Mouse (Mus musculus) CH12.LX (cell line): ENCODE results near the gene Oasl1. TPM values are rescaled to one million over a fixed set of nuclear protein-coding genes. Genes with fewer than 3 reads are reported as not detected.

ENCODE experiments used
- DNase-seq: peaks from one replicate; pipeline ENCODE4 v3.0.0-alpha.2; 2013; ENCODE audit errors: extremely low read depth
- H3K27ac ChIP-seq: 2 replicates; pipeline ENCODE4 v1.5.1; 2012; ENCODE audit warnings: low read depth, mild to moderate bottlenecking, control low read depth, moderate library complexity; ENCODE audit not compliant: insufficient read depth
- H3K27me3 ChIP-seq: replicated peaks from 2 replicates; pipeline ENCODE3; 2012; ENCODE audit warnings: inconsistent platforms
- H3K36me3 ChIP-seq, 2 experiments: replicated peaks in 1 of 2; 2 replicates each; pipeline versions ENCODE3 to v1.6.1; 2012; ENCODE audit warnings: inconsistent platforms in 1 of 2, low read length in 1 of 2, mild to moderate bottlenecking in 1 of 2, mixed read lengths in 1 of 2, moderate library complexity in 1 of 2; ENCODE audit not compliant: control insufficient read depth in 1 of 2, insufficient read depth in 1 of 2
- H3K4me1 ChIP-seq, 2 experiments: 2 replicates each; pipeline ENCODE4 v1.6.1; 2012; ENCODE audit warnings: inconsistent platforms in 1 of 2, moderate library complexity in 1 of 2; ENCODE audit not compliant: insufficient read depth in 2 of 2, control insufficient read depth in 1 of 2
- H3K4me2 ChIP-seq: 2 replicates; pipeline ENCODE4 v1.6.1; 2012; ENCODE audit warnings: low read depth, mild to moderate bottlenecking, control low read depth; ENCODE audit not compliant: poor library complexity, insufficient read depth, severe bottlenecking
- H3K4me3 ChIP-seq, 3 experiments: fragments of 150-350 bp in 1 of 3; sonication (generic) in 1 of 3; replicated peaks in 1 of 3; 2 replicates each; pipeline versions ENCODE3 to v1.5.1; 2011 to 2012; ENCODE audit warnings: low read depth in 2 of 3, low read length in 2 of 3, mild to moderate bottlenecking in 2 of 3, moderate library complexity in 2 of 3, control low read depth in 1 of 3, improper control_type of control experiment in 1 of 3, inconsistent platforms in 1 of 3, mixed read lengths in 1 of 3; ENCODE audit not compliant: poor library complexity in 1 of 3
- H3K79me2 ChIP-seq: replicated peaks from 2 replicates; pipeline ENCODE4 v1.6.1; 2012; ENCODE audit warnings: mild to moderate bottlenecking, moderate library complexity; ENCODE audit not compliant: control insufficient read depth, poor library complexity, insufficient read depth, severe bottlenecking; ENCODE audit errors: extremely low read depth
- H3K9ac ChIP-seq: 2 replicates; pipeline ENCODE4 v1.6.1; 2012; ENCODE audit warnings: low read depth, mild to moderate bottlenecking, control low read depth, moderate library complexity; ENCODE audit not compliant: insufficient read depth
- H3K9me3 ChIP-seq: replicated peaks from 2 replicates; pipeline ENCODE3; 2012; ENCODE audit warnings: low read length, inconsistent platforms, mixed read lengths
- BHLHE40 ChIP-seq: IDR thresholded peaks from 2 replicates; pipeline ENCODE4 v1.6.1; 2011; ENCODE audit warnings: mild to moderate bottlenecking, low read depth, low read length, improper control_type of control experiment
- CHD1 ChIP-seq: IDR thresholded peaks from 2 replicates; pipeline ENCODE4 v1.6.1; 2012; ENCODE audit warnings: low read depth, low read length, improper control_type of control experiment, inconsistent platforms
- CHD2 ChIP-seq: IDR thresholded peaks from 2 replicates; pipeline ENCODE4 v1.6.1; 2011; ENCODE audit warnings: low read length, improper control_type of control experiment
- E2F4 ChIP-seq: IDR thresholded peaks from 2 replicates; pipeline ENCODE4 v1.6.1; 2011; ENCODE audit warnings: low read depth, low read length, improper control_type of control experiment; ENCODE audit not compliant: insufficient replicate concordance
- EP300 ChIP-seq: IDR thresholded peaks from 2 replicates; pipeline ENCODE4 v1.6.1; 2011; ENCODE audit warnings: low read length, improper control_type of control experiment
- ETS1 ChIP-seq: conservative IDR thresholded peaks from 2 replicates; pipeline ENCODE4 v1.6.1; 2012; ENCODE audit warnings: low read depth, mild to moderate bottlenecking, inconsistent platforms, low read length, improper control_type of control experiment, moderate library complexity
- GABPA ChIP-seq: IDR thresholded peaks from 2 replicates; pipeline ENCODE4 v1.6.1; 2012; ENCODE audit warnings: low read depth, low read length, improper control_type of control experiment, inconsistent platforms; ENCODE audit not compliant: insufficient replicate concordance
- JUN ChIP-seq: IDR thresholded peaks from 2 replicates; pipeline ENCODE4 v1.6.1; 2011; ENCODE audit warnings: low read depth, mild to moderate bottlenecking, low read length, improper control_type of control experiment, moderate library complexity; ENCODE audit not compliant: insufficient read depth
- MEF2A ChIP-seq: IDR thresholded peaks from 2 replicates; pipeline ENCODE4 v1.6.1; 2014; ENCODE audit warnings: low read depth, mild to moderate bottlenecking, inconsistent platforms, low read length, improper control_type of control experiment, borderline replicate concordance
- POLR2A ChIP-seq: IDR thresholded peaks from 2 replicates; pipeline ENCODE4 v1.6.1; 2011; ENCODE audit warnings: low read depth, mild to moderate bottlenecking, improper control_type of control experiment, low read length
- RCOR1 ChIP-seq: conservative IDR thresholded peaks from 2 replicates; pipeline ENCODE4 v1.6.1; 2012; ENCODE audit warnings: low read depth, mild to moderate bottlenecking, inconsistent platforms, low read length, improper control_type of control experiment
- SIN3A ChIP-seq: IDR thresholded peaks from 2 replicates; pipeline ENCODE4 v1.6.1; 2012; ENCODE audit warnings: low read length, improper control_type of control experiment, inconsistent platforms
- SMC3 ChIP-seq: IDR thresholded peaks from 2 replicates; pipeline ENCODE4 v1.6.1; 2011; ENCODE audit warnings: low read depth, low read length, improper control_type of control experiment
- TBP ChIP-seq: conservative IDR thresholded peaks from 2 replicates; pipeline ENCODE4 v1.6.1; 2011; ENCODE audit warnings: low read depth, low read length, improper control_type of control experiment
- TCF12 ChIP-seq: IDR thresholded peaks from 2 replicates; pipeline ENCODE4 v1.6.1; 2014; ENCODE audit warnings: low read depth, mild to moderate bottlenecking, inconsistent platforms, low read length, improper control_type of control experiment
- USF1 ChIP-seq: IDR thresholded peaks from 2 replicates; pipeline ENCODE4 v1.6.1; 2014; ENCODE audit warnings: low read depth, mild to moderate bottlenecking, inconsistent platforms, low read length, improper control_type of control experiment
- USF2 ChIP-seq: conservative IDR thresholded peaks from 2 replicates; pipeline ENCODE4 v1.6.1; 2011; ENCODE audit warnings: low read depth, low read length, improper control_type of control experiment
- ZC3H11A ChIP-seq: IDR thresholded peaks from 2 replicates; pipeline ENCODE4 v1.6.1; 2012; ENCODE audit warnings: low read depth, mild to moderate bottlenecking, inconsistent platforms, low read length, improper control_type of control experiment
- ZKSCAN1 ChIP-seq: IDR thresholded peaks from 2 replicates; pipeline ENCODE4 v1.6.1; 2012; ENCODE audit warnings: low read depth, inconsistent platforms, low read length, improper control_type of control experiment, borderline replicate concordance
- ZNF384 ChIP-seq: IDR thresholded peaks from 2 replicates; pipeline ENCODE4 v1.6.1; 2012; ENCODE audit warnings: low read depth, low read length, improper control_type of control experiment, inconsistent platforms
- dilution Hi-C: fragments of 300-500 bp; cut with MboI; formaldehyde crosslinking; loops from 2 replicates; pipeline ENCODE4 v1.14.3; 2020; ENCODE audit warnings: low sequenced_read_pairs; ENCODE audit not compliant: extremely low pct_unique_long_range_greater_than_20kb, extremely low pct_ligation_motif_present
- in situ Hi-C: fragments of 300-500 bp; cut with MboI; formaldehyde crosslinking; loops from 3 replicates; pipeline ENCODE4 v1.14.3; 2019; ENCODE audit warnings: low sequenced_read_pairs, low pct_ligation_motif_present, low pct_unique_long_range_greater_than_20kb, mixed read lengths
- polyA plus RNA-seq: library from polyadenylated mRNA; unstranded; fragments of >175 nt; gene quantifications from 2 replicates; pipeline ENCODE4 v1.2.1, GENCODE M21; 2012; ENCODE audit warnings: low read depth; ENCODE audit not compliant: insufficient read length
- total RNA-seq, 2 experiments: library from RNA; depleted of rRNA; stranded (reverse); fragments of 300-350 nt in 1 of 2; fragments of >200 nt in 1 of 2; gene quantifications; 2 replicates each; pipeline ENCODE4 v1.2.3; 2012 to 2014

The Oasl1 gene
- total and polyA plus RNA-seq, 3 experiments: 0.37 TPM; not detected in 2

- Histone ChIP-seq H3K27ac (no peak overlapping the region), H3K36me3 (peaks cover 23 to 33% of the 10 kb centered on the region in 2 experiments), H3K9me3 (no peaks in the 10 kb centered on the region), H3K4me3 (peak overlapping the region; percentile 79 to 100 (median 94)), H3K4me2 (peak overlapping the region; percentile 56), H3K4me1 (peaks cover 9 to 29% of the 10 kb centered on the region in 2 experiments; a peak in 3 of 4 replicates), H3K79me2 (peaks cover 7% of the 10 kb centered on the region), H3K9ac (peak overlapping the region; percentile 57), H3K27me3 (peaks cover 2% of the 10 kb centered on the region)
- TF ChIP-seq E2F4 (no peak), USF2 (peak; percentile 74), RCOR1 (no peak), SIN3A (no peak), POLR2A (no peak), EP300 (no peak), GABPA (no peak), CHD1 (no peak), BHLHE40 (peak; percentile 74), USF1 (peak; percentile 44)
- in situ Hi-C loops (no loop called here), dilution Hi-C loops (no loop called here)
- no peak for DNase-seq
Observed at GRCm38 (mm10) chr5:114942766-114943130, 19.7 kb downstream of the Oasl1 start.

DNA sequence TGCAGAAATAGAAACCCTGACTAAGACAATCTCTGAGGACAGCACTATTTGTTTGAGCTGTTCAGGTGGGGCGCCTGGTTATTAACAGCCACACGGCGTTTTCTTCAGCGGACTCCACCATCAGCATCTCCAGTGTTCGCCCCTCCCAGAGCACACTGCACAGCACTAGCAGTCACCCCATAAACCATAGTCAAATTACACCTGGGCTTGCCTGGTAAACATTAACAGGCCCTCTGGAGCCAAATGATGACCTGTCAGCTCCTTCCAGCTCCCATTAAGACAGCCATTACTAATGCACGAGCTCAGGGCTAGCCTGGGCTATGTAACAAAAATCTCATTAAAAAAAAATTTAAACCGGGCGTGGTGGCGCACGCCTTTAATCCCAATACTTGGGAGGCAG, 22.0 kb downstream of the Oasl1 start:
- no peaks in the 10 kb centered on the region for H3K27me3 ChIP-seq
- no peak overlapping the region for H3K4me3 ChIP-seq
- peaks cover 9 to 43% of the 10 kb centered on the region in 2 experiments; a peak in 3 of 4 replicates for H3K4me1 ChIP-seq
- H3K4me2 ChIP-seq: no peak overlapping the region
- TF ChIP-seq JUN (no peak), ETS1 (no peak), MEF2A (no peak)
- TF ChIP-seq, all 38 proteins: peak for 0
- no peak for DNase-seq
- Histone ChIP-seq H3K36me3 (peaks cover 45 to 56% of the 10 kb centered on the region in 2 experiments), H3K79me2 (peaks cover 7% of the 10 kb centered on the region), H3K9me3 (no peaks in the 10 kb centered on the region), H3K9ac (no peak overlapping the region), H3K27ac (no peak overlapping the region)
- dilution Hi-C loops (no loop called here), in situ Hi-C loops (no loop called here)

DNA sequence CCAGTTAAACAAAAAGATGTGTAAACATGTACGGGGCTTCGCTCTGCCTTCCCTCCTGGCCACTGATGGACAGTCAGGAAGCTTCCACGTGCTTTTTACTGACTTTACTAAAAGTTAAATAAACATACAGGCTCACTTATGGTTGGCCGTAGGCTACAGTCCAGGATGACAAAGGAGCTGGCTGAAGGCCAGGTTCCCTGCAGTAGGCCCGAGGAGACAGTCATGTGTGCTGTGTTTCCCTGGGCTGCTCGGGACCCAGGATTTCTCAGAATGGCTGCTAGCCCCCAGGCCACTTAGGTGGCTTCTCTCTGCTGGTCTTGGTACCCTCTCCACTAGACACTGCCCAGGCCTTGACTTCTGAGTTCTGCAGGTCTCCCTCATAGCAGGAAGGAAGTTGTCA, 25.9 kb downstream of the Oasl1 start:
- Histone ChIP-seq H3K27me3 (no peaks in the 10 kb centered on the region), H3K4me1 (peaks cover 6 to 32% of the 10 kb centered on the region in 2 experiments; a peak in 3 of 4 replicates), H3K4me2 (no peak overlapping the region), H3K4me3 (no peak overlapping the region), H3K9ac (no peak overlapping the region), H3K79me2 (peaks cover 3% of the 10 kb centered on the region; the same call in 1 of the 2 replicates), H3K36me3 (peaks cover 44 to 70% of the 10 kb centered on the region in 2 experiments), H3K9me3 (no peaks in the 10 kb centered on the region), H3K27ac (no peak overlapping the region)
- no peak for DNase-seq
- TF ChIP-seq MEF2A (no peak), ZC3H11A (no peak), ZNF384 (no peak), TCF12 (no peak), SIN3A (no peak), ZKSCAN1 (no peak), SMC3 (no peak), TBP (no peak), POLR2A (no peak), BHLHE40 (no peak), CHD2 (no peak)
- in situ Hi-C loops (no loop called here), dilution Hi-C loops (no loop called here)
